Mouse (Mus musculus): ENCODE measurements around the gene Klhl23.

Klhl23 gene

DNA sequence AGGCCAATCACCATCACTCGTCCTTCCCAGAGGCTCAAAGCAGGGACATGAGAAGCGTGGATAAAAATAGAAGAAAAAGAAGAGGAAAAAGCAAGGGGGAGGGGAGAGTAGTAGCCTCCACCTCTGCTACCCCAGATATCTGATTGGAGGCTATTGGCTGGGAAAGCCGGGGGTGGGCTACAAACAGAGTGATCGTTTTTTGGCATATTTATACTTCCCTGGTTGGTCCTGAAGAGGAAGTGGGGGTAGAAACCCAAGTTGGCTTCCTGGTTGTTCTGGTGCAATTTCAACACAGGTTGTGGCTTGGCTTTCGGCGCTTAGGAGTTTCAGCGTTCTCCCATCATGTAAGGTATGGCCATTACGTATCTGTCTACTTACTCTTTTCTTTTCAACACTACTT is at the start of gene Klhl23:
Gene Klhl23 (plus strand): TSS at position 234 of the 400 bp plus-strand sequence.
- WGBS = 23% methylated on average over 8 of the region's 8 CpGs

DNA sequence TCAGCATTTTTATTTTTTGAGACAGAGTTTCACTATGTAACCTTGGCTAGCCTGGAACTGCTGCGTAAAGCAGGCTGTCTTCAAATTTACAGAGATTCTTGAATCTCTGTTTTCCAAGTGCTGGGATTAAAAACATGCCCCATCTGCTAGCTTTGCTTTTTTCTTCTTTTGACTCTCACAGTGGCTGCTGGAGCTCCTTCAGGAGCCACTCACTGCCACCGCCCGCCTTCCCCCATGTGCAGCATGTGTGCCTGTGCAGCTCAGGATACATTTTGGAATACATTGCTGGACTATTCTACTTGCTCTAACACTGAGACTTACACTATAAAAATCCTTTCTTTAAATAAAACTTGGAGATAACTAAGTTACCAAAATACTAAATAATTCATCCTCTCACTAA is 48.4 kb upstream of the Klhl23 start:
- 66% methylated on average over 3 of the region's 3 CpGs for WGBS

DNA sequence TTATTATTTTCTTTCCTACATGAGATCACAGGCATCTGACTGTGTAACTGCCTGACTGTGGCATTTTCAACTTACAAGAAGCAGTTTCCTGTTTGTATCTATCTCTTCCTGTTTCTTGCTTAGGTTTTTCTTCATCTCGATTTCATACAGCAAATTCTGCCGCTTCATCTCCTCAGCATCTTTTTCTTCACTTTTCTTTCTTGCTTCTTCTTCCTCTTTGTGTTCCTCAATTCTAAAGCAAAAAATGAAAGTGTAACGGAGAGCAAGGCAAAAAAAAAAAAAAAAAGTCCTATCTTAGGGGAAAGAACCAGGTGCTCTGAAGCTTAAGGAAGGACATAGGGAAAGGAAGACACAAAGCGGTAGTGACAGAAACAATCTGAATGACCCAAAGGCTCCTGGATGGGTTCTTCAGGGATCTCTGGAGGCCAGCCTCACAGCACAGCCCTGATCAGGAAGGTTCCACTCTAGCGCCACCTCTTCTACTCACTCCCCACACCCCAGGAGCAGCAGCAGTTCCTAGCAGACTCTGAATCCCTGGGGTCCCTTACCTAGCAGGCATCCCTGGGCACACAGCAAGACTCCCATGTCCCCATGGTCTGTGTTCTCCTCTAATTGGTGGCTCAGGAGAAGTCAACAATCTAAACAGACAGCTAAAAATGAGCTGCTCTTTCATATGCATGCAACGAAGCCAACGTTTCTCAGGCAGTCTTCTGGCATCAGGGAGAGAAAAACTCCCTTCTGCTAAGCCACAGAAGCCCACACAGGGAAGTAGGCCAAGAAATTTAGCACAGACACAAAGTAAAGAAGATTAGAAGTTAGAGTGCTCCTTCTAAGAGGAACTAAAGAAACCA is 43.5 kb upstream of the Klhl23 start:
- WGBS = 43% methylated on average over 7 of the region's 7 CpGs

DNA sequence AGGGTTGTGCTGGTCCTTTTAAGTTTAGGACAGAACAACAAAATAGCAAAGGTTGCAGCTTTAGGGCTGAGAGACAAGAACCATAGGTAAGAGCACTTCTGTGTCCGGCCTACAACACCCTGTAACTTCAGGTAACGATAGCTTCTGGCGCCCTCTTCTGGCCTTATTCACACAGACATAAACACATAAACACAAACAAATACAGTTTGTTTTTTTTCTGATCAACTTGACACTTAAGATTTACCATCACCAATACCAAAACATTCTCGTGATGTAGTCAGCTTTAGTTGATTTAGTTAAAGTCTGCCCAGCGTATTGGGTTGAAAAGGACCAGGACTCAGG is 42.9 kb upstream of the Klhl23 start:
- WGBS = 38% methylated on average over 5 of the region's 5 CpGs

DNA sequence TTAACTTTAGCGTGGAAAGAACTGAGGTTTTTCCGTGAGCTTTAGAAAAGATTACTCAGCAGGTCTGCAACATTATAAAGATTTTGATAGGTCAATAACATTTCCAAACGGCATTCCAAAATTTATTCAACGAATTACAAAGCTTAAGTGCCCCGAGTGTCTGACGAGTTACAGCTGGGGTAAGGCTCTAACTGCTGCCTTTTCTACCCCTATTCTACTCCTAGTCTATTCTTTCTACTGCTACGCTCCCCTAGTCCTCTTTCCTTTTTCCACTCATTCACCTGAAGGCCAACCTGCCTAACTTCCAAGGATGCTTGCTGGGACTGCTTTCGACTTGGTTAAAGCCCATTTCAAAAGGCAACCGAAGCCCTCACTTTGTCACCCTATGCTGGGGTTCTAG is 32.8 kb upstream of the Klhl23 start:
- 10% methylated on average over 9 of the region's 9 CpGs for WGBS

DNA sequence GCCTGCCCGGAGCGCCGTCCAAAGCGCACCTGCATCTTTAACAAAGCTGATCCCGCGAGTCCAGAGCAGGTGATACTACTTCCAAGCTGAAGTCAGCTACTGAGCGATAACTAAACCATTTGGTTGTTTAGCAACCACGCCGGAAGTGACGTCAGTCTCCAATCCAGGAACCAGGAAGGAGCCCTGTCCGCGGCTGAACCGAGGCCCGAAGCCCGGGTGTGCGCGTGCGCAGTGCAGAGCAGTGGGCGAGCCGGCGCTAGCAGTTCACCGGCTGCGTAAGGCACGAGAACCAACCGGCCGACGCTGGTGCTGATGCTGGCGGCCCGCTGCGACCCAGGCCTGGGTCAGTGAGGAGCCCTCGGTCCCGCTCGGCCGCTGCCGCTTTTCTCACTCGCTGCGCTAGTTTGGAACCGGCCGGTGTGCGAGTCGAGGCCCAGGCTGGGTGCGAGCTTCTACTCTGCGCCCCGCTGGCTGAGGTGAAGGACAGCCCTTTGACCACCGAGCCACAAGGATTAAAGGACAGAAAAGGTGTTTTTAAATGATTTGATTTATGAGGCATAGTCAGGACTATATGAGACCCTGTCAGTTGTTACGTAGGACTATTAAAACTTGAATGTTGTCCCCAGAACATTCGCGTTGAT is 32.2 kb upstream of the Klhl23 start, which contains the start of the genes Ccdc173 and Phospho2:
Gene Ccdc173 (minus strand): TSS at position 147 of the 641 bp plus-strand sequence.
Gene Phospho2 (plus strand): TSS at position 195 of the 641 bp plus-strand sequence.
- WGBS = 1% methylated on average over 48 of the region's 48 CpGs

DNA sequence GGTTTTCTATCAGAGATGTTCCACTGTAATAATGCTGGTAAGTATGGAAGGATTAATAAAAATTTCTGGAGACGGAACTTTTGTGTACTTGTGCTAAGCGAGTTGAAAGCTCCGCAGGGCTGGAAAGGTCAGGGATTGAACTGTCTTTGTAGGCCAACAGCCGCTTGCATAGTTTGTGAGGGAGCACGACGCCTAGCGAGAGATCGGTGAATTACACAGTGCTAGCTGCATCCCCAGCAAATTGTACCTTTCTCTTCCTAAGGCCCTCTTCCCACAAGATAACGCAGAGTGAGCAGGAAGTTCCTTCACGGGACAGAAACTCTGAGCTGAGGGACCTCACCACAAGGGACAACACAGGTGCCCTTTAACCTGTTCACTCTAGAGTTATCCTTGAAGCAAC is 31.5 kb upstream of the Klhl23 start:
- WGBS = 3% methylated on average over 10 of the region's 10 CpGs

DNA sequence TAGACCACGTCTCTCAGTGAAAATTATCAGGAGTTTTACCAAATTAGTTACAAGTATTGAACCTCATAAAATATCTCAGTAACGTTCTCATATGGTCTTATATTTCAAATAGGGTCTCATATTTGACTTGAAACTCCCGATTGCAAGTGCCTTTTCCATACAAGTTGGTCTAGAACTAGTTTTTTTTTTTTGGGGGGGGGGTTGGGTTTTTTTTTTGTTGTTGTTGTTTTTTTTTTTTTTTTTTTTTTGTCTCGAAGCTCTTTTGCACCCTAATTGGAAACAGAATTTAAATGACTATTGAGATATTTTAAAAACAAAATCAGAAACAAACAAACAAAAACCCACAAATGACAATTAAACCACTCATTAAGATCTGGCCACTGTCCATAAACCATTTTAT is 31.0 kb upstream of the Klhl23 start:
- 69% methylated on average over 4 of the region's 4 CpGs for WGBS

DNA sequence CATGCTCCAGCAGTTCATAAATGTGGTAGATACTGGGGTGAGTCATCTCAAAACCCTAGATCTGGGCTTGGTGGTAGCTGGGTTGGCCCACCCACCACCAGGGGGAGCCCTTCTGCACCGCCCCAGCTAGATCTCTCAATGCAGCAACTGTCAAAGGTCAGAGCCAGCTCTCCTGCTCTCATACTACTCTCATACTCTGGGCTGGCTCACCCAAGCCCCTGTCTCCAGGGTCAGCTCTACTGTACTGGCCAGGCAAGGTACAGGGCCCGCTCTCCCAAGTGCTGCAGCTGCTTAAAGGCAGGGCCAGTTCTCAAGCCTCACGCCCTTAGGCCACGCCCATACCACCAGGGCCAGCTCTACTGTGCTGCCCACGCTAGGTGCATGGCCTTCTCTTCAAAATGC is 18.8 kb upstream of the Klhl23 start:
- 61% methylated on average over 5 of the region's 5 CpGs for WGBS

DNA sequence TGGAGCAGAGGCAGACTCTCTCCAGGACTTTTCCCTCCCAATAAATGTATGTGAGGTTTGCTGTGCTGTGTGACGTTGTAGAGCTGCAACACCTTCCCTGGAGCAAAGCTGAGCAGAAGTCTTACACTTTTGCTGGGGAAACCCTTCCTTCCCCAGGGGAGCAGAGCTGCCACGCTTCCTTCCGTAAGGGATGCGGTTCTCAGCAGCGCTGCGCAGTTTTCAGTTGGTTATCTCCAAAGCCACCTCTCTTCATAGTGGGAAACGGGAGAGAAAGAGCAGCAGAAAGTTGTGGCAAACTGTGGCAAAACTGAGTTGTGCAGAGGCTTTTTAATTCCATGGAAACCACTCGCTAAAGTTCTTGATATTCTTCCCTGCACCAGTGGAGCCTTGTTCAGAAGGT is 18.0 kb upstream of the Klhl23 start:
- 73% methylated on average over 8 of the region's 8 CpGs for WGBS

DNA sequence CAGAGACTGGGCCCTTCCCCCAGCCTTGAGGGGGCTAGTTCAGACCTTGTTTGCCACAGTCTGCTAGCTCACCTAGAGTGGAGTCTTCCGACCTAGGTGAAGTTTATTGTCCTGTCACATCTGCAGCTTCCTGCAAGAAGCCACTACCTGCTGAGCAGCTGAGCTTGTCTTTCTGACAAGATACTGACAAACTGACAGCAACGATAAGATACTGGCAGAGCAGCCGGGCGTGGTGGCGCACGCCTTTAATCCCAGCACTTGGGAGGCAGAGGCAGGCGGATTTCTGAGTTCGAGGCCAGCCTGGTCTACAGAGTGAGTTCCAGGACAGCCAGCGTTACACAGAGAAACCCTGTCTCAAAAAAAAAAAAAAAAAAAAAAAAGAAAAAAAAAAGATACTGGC is 17.1 kb upstream of the Klhl23 start:
- WGBS = 92% methylated on average over 9 of the region's 9 CpGs

DNA sequence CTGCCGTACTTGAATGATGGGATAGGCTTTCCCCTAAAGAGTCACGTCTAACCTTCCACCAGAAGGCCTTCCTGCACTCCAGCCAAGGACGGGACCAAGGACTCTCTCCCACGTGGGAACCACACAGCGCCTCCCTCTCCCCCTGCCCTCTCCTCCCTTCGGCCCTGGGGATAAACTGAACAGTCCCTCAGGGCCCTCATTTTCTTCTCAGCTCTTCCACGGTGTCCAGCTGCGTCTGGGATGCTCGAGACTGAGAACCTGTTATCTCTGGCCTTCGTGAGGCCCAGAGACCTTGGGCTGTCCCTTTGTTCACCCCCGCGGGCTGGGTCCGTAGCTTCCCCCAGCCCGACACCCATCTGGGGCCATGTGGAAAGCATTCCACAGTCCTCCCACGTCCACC is 11.6 kb upstream of the Klhl23 start:
- 82% methylated on average over 15 of the region's 15 CpGs for WGBS

DNA sequence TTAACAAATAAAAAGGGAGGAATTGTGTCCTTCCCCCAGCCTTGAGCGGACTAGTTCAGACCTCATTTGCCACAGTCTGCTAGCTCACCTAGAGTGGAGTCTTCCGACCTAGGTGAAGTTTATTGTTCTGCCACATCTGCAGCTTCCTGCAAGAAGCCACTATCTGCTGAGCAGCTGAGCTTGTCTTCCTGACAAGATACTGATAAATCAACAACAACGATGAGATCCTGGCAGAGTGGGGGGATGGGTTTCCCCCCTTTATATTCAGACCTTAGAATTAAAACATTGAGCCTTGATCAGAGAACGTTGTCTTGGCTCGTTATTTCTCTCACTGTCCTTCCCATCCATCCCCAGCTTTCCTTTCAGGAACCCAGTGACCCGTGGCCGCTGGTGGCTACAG is 10.4 kb upstream of the Klhl23 start:
- 67% methylated on average over 7 of the region's 7 CpGs for WGBS

DNA sequence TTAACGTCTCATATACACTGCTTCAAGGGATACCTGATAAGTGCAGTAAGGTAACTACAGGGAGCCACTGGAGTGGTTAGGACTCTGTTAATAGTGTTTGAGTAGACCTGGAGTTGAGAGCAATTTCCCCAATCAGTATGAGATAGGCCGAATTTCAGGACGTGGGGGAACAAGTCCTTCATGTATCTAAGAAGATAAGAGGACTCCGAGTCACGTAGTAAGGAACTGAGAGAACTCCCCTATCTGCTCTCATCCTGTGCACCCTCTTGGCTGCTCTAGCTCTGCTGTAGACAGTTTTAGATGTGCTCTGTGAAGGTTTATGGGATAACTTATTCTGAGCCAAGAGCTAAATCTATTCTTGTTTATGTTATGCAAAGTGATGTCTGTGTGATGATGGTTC is 5.2 kb upstream of the Klhl23 start:
- 58% methylated on average over 5 of the region's 5 CpGs for WGBS

DNA sequence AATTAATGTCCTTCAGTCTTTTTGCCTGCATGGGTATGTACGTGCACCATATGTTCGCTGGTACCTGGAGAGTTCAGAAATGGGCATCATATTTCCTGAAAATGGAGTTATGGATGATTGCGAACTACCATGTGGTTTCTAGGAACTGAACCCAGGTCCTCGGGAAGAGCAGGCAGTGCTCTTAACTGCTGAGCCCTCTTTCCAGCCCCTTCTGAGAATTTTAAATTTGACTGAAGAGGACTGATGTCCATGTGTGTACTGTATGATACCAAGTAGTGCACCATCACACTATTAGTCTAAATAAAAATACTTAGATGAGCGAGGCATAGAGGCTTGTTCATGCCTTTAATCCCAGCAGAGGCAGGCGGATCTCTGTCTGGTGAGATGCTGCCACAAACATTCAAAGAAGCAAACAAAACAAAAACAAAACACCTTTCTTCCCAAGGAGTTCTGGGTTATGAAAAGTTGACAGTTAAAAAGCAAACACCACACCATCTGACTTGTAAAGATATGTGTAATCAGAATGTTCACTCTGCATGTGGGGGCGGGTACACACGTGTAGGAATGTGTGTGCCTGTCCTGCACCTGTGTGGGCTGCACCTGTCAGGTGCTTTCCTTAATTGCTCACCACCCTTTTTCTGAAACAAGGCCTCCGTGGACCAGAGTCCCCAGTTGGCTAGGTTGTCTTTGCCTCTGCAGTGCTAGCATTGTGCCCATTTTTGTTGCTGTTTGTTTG is 3.2 kb upstream of the Klhl23 start:
- 88% methylated on average over 9 of the region's 9 CpGs for WGBS

DNA sequence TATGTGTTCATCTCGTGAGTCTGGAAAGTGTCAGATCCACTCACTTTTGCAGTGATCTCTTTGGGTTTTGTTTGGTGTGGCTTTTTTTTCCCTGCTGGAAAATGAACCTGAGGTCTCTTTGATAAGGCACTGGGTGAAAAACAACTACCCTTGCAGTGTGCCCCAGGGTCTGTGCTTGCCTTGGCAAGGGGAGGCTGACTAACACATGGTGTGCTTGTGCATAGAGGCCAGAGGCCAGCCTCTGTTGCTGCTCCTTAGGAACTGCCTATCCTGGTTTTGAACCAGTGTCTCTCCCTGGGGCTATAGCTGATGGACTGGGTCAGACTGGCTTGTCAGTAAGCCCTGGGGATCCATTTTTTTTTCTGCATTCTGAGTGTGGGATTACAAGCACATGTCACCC is 1.5 kb upstream of the Klhl23 start:
- WGBS = 69% methylated on average over 1 of the region's 1 CpGs

DNA sequence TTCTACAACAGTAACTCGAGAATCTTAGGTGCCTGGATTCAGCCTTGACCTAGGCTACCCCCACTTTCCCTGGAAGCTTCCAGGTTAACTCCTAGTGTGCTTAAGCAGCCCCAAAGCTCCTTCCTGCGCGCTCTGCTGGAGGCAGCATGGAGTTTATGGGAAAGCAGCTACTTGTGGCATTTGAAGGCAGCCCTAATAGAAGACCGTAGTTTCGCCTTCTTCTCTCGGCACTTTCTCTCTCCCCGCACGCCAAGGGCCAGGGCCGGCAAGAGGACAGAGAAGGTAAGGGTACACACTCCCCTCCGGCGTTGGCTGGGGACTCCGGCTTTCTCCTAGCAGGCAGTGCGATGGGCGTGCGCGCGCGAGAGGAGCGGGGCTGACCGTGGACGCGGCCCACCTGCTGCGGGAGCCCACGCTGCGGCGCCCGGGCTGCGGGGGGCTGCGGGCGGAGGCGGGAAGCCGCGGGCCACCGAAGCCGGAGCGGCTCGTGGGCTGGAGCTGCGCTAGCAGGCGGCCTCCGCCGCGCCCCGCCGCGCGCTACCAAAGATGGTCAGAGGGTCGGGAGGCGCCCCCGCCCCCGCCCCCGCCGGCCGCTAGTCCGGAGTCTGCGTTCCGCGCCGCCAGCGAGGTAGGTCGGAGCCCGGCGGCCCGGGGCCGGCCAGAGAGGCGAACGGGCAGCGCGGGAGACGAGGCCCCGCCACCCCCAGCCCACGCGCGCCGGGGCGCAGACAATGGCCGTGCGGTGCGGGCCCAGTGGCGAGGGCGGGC is 801 bp downstream of the Klhl23 start:
- WGBS = under 1% methylated on average over 79 of the region's 80 CpGs

DNA sequence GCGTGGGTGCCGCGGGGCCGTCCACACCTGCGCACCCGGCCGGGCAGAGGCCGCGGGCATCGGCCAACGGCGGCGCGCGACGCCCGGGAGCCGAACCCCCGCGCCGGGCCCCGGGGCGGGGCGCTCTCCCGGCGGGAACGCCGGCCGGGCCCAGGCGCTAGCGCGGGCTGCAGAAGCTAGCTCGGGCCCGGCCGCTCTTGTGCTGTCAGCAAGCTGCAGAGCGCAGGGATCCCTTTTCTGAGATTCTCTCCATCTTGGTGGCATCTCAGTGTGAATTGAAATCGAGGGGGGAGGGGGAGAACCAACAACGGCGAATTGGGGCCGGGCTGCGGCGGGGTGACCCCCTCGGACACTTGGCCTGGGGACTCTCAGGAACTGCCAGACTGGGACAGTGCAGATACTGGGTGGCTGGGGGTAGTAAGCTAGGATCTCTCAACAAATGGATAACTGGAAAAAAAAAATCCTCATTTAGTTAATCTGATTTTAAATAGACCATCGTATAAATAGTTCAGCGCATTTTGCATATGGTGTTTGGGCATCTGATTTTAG is 1.5 kb downstream of the Klhl23 start:
- 2% methylated on average over 45 of the region's 45 CpGs for WGBS

DNA sequence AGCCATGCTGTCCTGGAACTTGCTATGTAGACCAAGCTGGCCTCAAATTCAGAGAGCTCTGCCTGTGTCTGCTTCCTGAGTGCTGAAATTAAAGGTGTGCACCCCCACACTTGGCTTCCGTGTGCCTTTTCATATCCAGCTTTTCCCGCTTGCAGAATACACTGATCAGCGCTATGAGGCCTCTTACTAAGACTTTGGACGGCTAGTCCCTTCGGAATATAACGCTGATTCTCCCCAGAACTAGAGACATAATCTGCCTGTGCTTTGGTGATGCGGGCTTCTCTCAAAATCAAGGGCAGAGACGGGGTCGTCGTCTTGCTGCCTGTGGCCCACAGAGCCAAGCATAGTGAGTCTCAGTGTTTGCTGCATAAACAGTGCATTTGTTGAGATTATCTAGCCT is 4.2 kb downstream of the Klhl23 start:
- 37% methylated on average over 10 of the region's 10 CpGs for WGBS

DNA sequence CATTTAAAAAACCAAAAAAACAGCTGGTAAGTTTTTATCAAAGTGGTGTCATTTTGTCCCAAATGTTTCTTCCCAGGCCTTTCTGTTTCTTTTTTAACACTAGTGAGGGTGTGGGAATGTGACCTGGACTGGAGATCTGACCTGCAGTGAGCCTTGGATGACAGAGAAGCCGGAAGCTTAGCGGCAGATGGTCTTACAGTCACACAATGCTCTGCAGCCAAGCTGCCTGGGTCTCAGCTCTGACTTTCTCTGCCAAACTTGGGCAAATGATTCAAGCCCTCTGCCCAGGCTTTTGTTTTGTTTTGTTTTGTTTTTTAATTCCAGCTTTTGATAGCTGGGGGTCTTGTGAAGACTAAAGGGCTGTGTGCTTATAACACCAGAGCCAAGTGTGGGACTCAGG is 4.6 kb downstream of the Klhl23 start:
- WGBS = 47% methylated on average over 2 of the region's 2 CpGs

DNA sequence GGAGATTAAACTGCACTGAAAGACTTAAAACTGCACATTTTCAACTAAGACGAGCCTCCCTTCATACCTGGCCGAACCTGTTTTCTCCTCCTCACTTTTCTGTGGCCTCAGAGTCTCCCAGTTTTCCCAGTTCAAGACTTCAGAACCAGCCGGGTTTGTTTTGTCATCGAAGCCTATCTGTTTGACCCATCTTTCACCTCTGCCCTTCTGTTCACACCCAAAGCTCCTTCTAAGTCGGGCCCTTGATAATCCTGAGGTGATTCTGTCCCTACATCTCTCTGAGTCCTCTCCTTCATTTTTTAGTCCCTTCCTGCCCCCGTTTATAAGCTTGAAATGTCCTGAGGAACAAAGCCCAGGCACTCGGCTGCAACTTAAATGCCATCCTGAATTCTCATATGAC is 6.3 kb downstream of the Klhl23 start:
- 73% methylated on average over 7 of the region's 7 CpGs for WGBS

DNA sequence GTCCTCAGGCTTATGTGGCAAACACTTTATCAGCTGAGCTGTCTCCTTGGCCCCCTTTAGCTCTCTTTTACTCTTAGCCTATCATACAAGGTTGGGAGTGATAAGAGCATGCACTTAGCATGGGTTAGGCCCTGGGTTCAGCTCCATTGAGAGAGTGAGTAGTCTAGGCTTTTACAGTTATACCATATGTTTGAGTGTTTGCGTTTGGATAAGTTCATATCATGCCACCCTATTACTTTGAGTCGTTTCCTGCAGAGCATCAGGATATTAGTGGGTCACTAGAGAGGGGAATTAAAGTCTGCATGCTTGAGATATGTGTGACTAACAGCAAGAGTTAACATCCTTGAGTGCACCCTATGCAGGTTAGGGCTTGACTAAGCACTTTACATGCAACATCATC is 7.9 kb downstream of the Klhl23 start:
- WGBS = 90% methylated on average over 2 of the region's 2 CpGs
